Mouse (Mus musculus): ENCODE results near the gene Serpina3j. TPM values are rescaled to one million over a fixed set of nuclear protein-coding genes. Genes with fewer than 3 reads are reported as not detected.

The Serpina3j gene
- not detected in 2 replicates for polyA plus RNA-seq (2014; fragmentation: Nextera tagmentation; extraction: Ambion mirVana)

GRCm38 (mm10) chr12:104314253-104314652 is at the start of gene Serpina3j:
Serpina3j (plus strand) TSS chr12:104314553.
- Histone ChIP-seq H3K4me1 (replicated peaks; ENCODE audit: control insufficient read depth, insufficient read depth, low read length) (no peaks in the 10 kb centered on the region), H3K4me3 (ENCODE audit: low read depth, low read length) (no peak within 1 kb of the TSS)
- 76% methylated on average over 1 of the region's 1 CpGs for WGBS

DNA sequence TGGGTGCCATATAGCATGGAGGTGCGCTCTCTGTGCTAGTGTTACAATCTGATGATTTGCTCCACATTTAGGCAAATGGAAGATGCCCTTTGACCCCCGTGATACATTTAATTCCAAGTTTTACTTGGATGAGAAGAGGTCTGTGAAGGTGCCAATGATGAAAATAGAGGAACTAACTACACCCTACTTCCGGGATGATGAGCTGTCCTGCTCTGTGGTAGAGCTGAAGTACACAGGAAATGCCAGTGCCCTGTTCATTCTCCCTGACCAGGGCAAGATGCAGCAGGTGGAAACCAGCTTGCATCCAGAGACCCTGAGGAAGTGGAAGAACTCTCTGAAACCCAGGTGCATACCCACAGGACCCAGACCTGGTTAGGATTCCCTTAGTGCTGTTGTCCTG is 48.0 kb upstream of the Serpina3j start:
- no peak overlapping the region for H3K4me2 ChIP-seq (ENCODE audit: low read length)
- no peaks in the 10 kb centered on the region for H3K27me3 ChIP-seq (replicated peaks; ENCODE audit: control insufficient read depth, insufficient read depth, low read length)
- 77% methylated on average over 3 of the region's 3 CpGs for WGBS

More at GRCm38 (mm10) chr12:104314253-104314652, at the start of gene Serpina3j:
- Histone ChIP-seq H3K27ac (ENCODE audit: low read depth) (no peak within 1 kb of the TSS), H3K9me3 (ENCODE audit: control insufficient read depth, low read length) (0 out of 2 replicates have a peak, but pooled peaks cover 2% of the 10 kb centered on the region), H3K9ac (ENCODE audit: low read length) (no peak within 1 kb of the TSS), H3K27me3 (replicated peaks; ENCODE audit: control insufficient read depth, insufficient read depth, low read length) (no peaks in the 10 kb centered on the region), H3K4me2 (ENCODE audit: low read length) (no peak within 1 kb of the TSS), H3K36me3 (ENCODE audit: control insufficient read depth, insufficient read depth, low read length) (no peaks in the 10 kb centered on the region)
- ATAC-seq (replicated peaks; ENCODE audit: low FRiP score, low TSS enrichment, low read depth) (no peak), DNase-seq (ENCODE audit: low spot score) (no peak)

DNA sequence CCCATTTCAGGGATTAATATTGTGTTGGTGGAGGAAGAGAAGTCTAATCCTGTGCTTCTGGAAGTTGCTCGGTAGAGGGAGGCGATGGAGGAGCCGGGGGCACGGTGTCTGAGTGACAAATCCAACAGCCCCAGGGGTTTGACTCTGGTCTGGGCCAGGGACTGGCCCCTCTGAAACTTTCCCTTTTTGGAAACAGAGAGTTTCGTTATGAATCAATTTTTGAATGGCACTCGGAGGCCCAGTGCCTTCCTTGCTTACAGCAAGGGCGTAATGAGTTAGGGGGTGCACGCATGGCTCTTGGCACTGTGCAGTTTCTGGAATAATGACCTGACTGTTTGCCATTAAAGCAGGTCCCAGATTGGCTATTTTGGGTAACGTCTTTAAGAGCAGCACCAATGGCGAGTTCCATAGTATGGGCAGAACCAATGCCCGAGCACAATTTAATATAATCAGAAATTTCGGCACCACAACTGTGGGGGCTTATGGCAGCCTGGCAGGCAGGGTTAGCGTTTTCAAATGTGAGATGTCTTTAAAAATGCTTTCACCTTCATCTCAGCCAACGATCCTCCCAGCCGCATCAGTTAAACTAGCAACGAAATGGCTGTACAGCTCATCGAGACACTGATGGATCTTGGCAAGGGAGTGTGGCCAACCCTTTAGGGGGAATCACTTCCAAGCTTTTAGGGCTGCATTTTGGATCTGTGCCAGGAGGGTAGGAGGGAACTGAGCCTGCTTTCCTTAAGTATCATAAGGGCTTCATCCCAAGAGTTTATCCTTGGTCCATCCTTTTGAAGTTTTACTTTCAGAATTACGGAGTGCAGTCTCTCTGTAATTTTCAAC is 35.9 kb upstream of the Serpina3j start:
- H3K27me3 ChIP-seq (replicated peaks; ENCODE audit: control insufficient read depth, insufficient read depth, low read length), result no peaks in the 10 kb centered on the region
- H3K4me2 ChIP-seq (ENCODE audit: low read length), result no peak overlapping the region
- H3K4me3 ChIP-seq (ENCODE audit: low read depth, low read length), result no peak overlapping the region
- no peaks in the 10 kb centered on the region for H3K4me1 ChIP-seq (replicated peaks; ENCODE audit: control insufficient read depth, insufficient read depth, low read length)
- 84% methylated on average over 18 of the region's 18 CpGs for WGBS
- H3K36me3 ChIP-seq (ENCODE audit: control insufficient read depth, insufficient read depth, low read length), result no peaks in the 10 kb centered on the region
- no peak for ATAC-seq (replicated peaks; ENCODE audit: low FRiP score, low TSS enrichment, low read depth)
- DNase-seq (ENCODE audit: low spot score), result no peak
- H3K27ac ChIP-seq (ENCODE audit: low read depth), result no peak overlapping the region
- no peak overlapping the region for H3K9ac ChIP-seq (ENCODE audit: low read length)
- peaks cover 4% of the 10 kb centered on the region; the same call in 1 of the 2 replicates for H3K9me3 ChIP-seq (ENCODE audit: control insufficient read depth, low read length)

More for the DNA sequence above, 48.0 kb upstream of the Serpina3j start:
- H3K4me1 ChIP-seq (replicated peaks; ENCODE audit: control insufficient read depth, insufficient read depth, low read length), result no peaks in the 10 kb centered on the region
- no peak overlapping the region for H3K4me3 ChIP-seq (ENCODE audit: low read depth, low read length)
- H3K9ac ChIP-seq (ENCODE audit: low read length), result no peak overlapping the region
- DNase-seq (ENCODE audit: low spot score) (no peak), ATAC-seq (replicated peaks; ENCODE audit: low FRiP score, low TSS enrichment, low read depth) (no peak)
- H3K27ac ChIP-seq (ENCODE audit: low read depth), result no peak overlapping the region
- H3K36me3 ChIP-seq (ENCODE audit: control insufficient read depth, insufficient read depth, low read length), result no peaks in the 10 kb centered on the region
- H3K9me3 ChIP-seq (ENCODE audit: control insufficient read depth, low read length), result no peaks in the 10 kb centered on the region

GRCm38 (mm10) chr12:104279056-104279435 is 35.3 kb upstream of the Serpina3j start:
- no peak for ATAC-seq (replicated peaks; ENCODE audit: low FRiP score, low TSS enrichment, low read depth)
- H3K9me3 ChIP-seq (ENCODE audit: control insufficient read depth, low read length), result peaks cover 4% of the 10 kb centered on the region; the same call in 1 of the 2 replicates
- no peak for DNase-seq (ENCODE audit: low spot score)
- H3K36me3 ChIP-seq (ENCODE audit: control insufficient read depth, insufficient read depth, low read length), result no peaks in the 10 kb centered on the region
- no peak overlapping the region for H3K27ac ChIP-seq (ENCODE audit: low read depth)
- no peak overlapping the region for H3K9ac ChIP-seq (ENCODE audit: low read length)
- H3K4me1 ChIP-seq (replicated peaks; ENCODE audit: control insufficient read depth, insufficient read depth, low read length), result no peaks in the 10 kb centered on the region
- WGBS, result 28% methylated on average over 3 of the region's 3 CpGs
- H3K4me2 ChIP-seq (ENCODE audit: low read length), result no peak overlapping the region
- H3K27me3 ChIP-seq (replicated peaks; ENCODE audit: control insufficient read depth, insufficient read depth, low read length), result no peaks in the 10 kb centered on the region
- no peak overlapping the region for H3K4me3 ChIP-seq (ENCODE audit: low read depth, low read length)

DNA sequence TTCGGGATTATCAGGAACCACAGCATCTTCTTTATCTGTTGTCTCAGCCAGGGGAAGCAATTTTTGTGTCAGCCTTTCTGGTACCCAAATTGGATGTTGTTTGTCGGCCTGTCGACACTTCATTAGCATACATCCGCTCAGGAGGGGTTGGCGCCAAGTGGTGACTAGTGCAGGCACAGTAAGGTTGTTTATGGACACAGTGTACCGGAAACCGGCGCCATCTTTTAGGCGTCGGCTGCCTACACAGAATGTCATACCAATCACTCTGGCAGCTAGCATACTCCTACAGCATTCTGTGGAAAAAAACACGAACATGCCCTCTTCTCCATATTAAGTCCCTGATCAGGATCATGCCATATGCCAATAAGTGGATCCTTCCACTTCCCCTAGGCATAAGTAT is 31.0 kb upstream of the Serpina3j start:
- 90% methylated on average over 11 of the region's 11 CpGs for WGBS
- Histone ChIP-seq H3K9me3 (ENCODE audit: control insufficient read depth, low read length) (peaks cover 4% of the 10 kb centered on the region; the same call in 1 of the 2 replicates), H3K4me1 (replicated peaks; ENCODE audit: control insufficient read depth, insufficient read depth, low read length) (no peaks in the 10 kb centered on the region), H3K27me3 (replicated peaks; ENCODE audit: control insufficient read depth, insufficient read depth, low read length) (no peaks in the 10 kb centered on the region), H3K27ac (ENCODE audit: low read depth) (no peak overlapping the region), H3K36me3 (ENCODE audit: control insufficient read depth, insufficient read depth, low read length) (no peaks in the 10 kb centered on the region), H3K4me2 (ENCODE audit: low read length) (no peak overlapping the region), H3K9ac (ENCODE audit: low read length) (no peak overlapping the region), H3K4me3 (ENCODE audit: low read depth, low read length) (no peak overlapping the region)
- no peak for DNase-seq (ENCODE audit: low spot score)
- ATAC-seq (replicated peaks; ENCODE audit: low FRiP score, low TSS enrichment, low read depth), result no peak

DNA sequence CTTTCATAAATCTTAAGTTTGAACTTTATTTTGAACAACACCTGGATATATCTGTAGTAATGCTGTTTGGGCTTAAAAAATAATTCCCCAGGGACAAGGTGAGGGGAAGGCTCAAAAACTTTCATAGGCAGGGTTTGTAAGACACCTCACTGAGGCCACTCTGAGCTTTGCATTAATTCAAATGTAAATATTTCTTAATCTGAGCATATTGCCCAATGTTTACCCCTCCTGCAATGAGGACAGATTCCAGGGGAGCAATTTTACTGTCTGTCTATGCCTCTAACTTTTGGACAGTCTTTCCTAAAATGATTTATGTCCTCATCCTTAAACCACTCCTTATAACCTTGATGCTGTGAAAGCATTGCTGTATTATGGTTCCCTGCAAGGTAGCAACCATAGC is 26.0 kb upstream of the Serpina3j start:
- H3K9me3 ChIP-seq (ENCODE audit: control insufficient read depth, low read length), result no peaks in the 10 kb centered on the region
- no peak overlapping the region for H3K4me3 ChIP-seq (ENCODE audit: low read depth, low read length)
- H3K4me1 ChIP-seq (replicated peaks; ENCODE audit: control insufficient read depth, insufficient read depth, low read length), result no peaks in the 10 kb centered on the region
- no peak overlapping the region for H3K27ac ChIP-seq (ENCODE audit: low read depth)
- H3K9ac ChIP-seq (ENCODE audit: low read length), result no peak overlapping the region
- ATAC-seq (replicated peaks; ENCODE audit: low FRiP score, low TSS enrichment, low read depth) (no peak), DNase-seq (ENCODE audit: low spot score) (no peak)
- H3K4me2 ChIP-seq (ENCODE audit: low read length), result no peak overlapping the region
- no peaks in the 10 kb centered on the region for H3K27me3 ChIP-seq (replicated peaks; ENCODE audit: control insufficient read depth, insufficient read depth, low read length)
- H3K36me3 ChIP-seq (ENCODE audit: control insufficient read depth, insufficient read depth, low read length), result no peaks in the 10 kb centered on the region

DNA sequence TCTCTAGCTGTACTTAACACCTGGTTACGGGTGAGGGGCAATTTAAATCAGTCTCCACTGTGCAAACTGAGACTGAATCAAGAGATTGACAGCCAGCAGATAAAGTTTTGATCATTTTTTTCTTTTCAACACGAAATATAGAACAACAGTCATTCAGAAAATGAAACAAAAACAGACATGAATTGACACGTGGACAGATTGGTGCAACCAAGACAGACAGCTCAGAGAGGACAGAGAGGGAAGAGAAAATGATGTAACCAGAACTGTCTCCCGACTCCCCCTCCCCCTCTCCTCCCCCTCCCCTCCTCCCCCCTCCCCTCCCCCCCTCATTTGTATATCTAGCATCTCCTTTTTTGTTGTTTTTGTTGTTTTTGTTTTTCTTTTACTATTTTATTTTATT is 24.5 kb upstream of the Serpina3j start:
- ATAC-seq (replicated peaks; ENCODE audit: low FRiP score, low TSS enrichment, low read depth) (no peak), DNase-seq (ENCODE audit: low spot score) (no peak)
- Histone ChIP-seq H3K4me1 (replicated peaks; ENCODE audit: control insufficient read depth, insufficient read depth, low read length) (no peaks in the 10 kb centered on the region), H3K27me3 (replicated peaks; ENCODE audit: control insufficient read depth, insufficient read depth, low read length) (no peaks in the 10 kb centered on the region), H3K9ac (ENCODE audit: low read length) (no peak overlapping the region), H3K4me2 (ENCODE audit: low read length) (no peak overlapping the region), H3K9me3 (ENCODE audit: control insufficient read depth, low read length) (no peaks in the 10 kb centered on the region), H3K4me3 (ENCODE audit: low read depth, low read length) (no peak overlapping the region), H3K36me3 (ENCODE audit: control insufficient read depth, insufficient read depth, low read length) (no peaks in the 10 kb centered on the region), H3K27ac (ENCODE audit: low read depth) (no peak overlapping the region)
- WGBS, result 43% methylated on average over 4 of the region's 4 CpGs

DNA sequence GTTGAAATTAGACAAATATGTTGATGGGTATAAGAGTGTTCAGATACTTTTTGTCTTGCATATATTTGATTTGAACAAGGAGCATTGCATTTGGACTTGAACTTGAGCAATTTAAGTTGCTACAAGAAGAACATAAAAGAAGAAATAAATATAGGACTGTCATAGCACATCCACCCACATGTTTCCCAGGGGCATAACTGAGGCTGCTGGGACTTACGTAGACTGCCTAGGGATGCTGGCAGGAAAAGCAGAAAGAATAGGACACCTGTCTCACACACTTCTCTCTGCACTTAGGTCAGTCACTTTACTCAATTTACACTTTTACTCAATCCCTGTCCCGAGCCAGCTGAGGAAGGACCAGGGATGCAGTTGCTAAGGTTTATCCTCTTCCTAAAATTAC is 20.4 kb upstream of the Serpina3j start:
- Histone ChIP-seq H3K27ac (ENCODE audit: low read depth) (no peak overlapping the region), H3K36me3 (ENCODE audit: control insufficient read depth, insufficient read depth, low read length) (no peaks in the 10 kb centered on the region), H3K9ac (ENCODE audit: low read length) (no peak overlapping the region), H3K4me1 (replicated peaks; ENCODE audit: control insufficient read depth, insufficient read depth, low read length) (no peaks in the 10 kb centered on the region), H3K9me3 (ENCODE audit: control insufficient read depth, low read length) (no peaks in the 10 kb centered on the region), H3K4me2 (ENCODE audit: low read length) (no peak overlapping the region), H3K27me3 (replicated peaks; ENCODE audit: control insufficient read depth, insufficient read depth, low read length) (no peaks in the 10 kb centered on the region), H3K4me3 (ENCODE audit: low read depth, low read length) (no peak overlapping the region)
- ATAC-seq (replicated peaks; ENCODE audit: low FRiP score, low TSS enrichment, low read depth), result no peak
- no peak for DNase-seq (ENCODE audit: low spot score)
- 96% methylated on average over 2 of the region's 2 CpGs for WGBS

GRCm38 (mm10) chr12:104298049-104298448 is 16.3 kb upstream of the Serpina3j start:
- H3K9me3 ChIP-seq (ENCODE audit: control insufficient read depth, low read length), result no peaks in the 10 kb centered on the region
- no peak overlapping the region for H3K4me3 ChIP-seq (ENCODE audit: low read depth, low read length)
- 87% methylated on average over 2 of the region's 2 CpGs for WGBS
- H3K4me2 ChIP-seq (ENCODE audit: low read length), result no peak overlapping the region
- no peak overlapping the region for H3K9ac ChIP-seq (ENCODE audit: low read length)
- ATAC-seq (replicated peaks; ENCODE audit: low FRiP score, low TSS enrichment, low read depth), result no peak
- H3K4me1 ChIP-seq (replicated peaks; ENCODE audit: control insufficient read depth, insufficient read depth, low read length), result no peaks in the 10 kb centered on the region
- no peaks in the 10 kb centered on the region for H3K36me3 ChIP-seq (ENCODE audit: control insufficient read depth, insufficient read depth, low read length)
- DNase-seq (ENCODE audit: low spot score), result no peak
- H3K27me3 ChIP-seq (replicated peaks; ENCODE audit: control insufficient read depth, insufficient read depth, low read length), result no peaks in the 10 kb centered on the region
- H3K27ac ChIP-seq (ENCODE audit: low read depth), result no peak overlapping the region
